Mouse (Mus musculus) right cerebral cortex, adult 2 months (tissue): ENCODE data around the gene Dlg4.
"Not testable (repeated sequence)": the region's sequence is repeated elsewhere in the genome, so short reads cannot be mapped to it uniquely, and the experiment has no call there.

Experiments
- DNase-seq, 2 experiments: peaks; one replicate each; pipeline ENCODE4 v3.0.0; 2021 to 2022; ENCODE audit warnings: low spot score in 2 of 2

Dlg4 gene

GRCm38 (mm10) chr11:70049366-70049765 is 32.6 kb downstream of the Dlg4 start:
- no peak for DNase-seq

- DNase-seq = peak in 1 of 2 experiments; percentile 49
These were observed 33.1 kb downstream of the Dlg4 start for GRCm38 (mm10) chr11:70049816-70050215.

DNA sequence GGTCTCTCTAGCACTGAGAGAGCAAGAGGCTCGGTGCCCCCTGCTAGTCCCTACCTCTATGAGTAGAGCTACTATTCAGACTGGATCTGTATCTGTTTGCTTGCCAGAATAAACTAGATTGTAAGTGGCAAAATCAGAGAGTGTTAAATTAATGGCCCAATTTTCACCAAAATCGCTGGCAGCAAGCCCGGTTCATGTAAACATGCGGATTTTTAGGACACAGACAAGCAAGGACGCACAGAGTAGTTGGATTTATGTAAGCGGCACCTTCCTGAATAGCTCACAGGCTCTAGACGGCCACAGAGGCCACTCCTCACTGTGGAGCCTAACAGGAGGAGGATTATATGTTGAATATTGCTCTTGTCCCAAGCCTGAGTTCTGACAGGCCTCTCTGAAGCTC is 36.4 kb downstream of the Dlg4 start:
- no peak for DNase-seq

- DNase-seq = no peak
These were observed 37.3 kb downstream of the Dlg4 start, which contains the start of gene Asgr1 for GRCm38 (mm10) chr11:70053898-70054570. Asgr1 (plus strand) TSS chr11:70054085.

DNA sequence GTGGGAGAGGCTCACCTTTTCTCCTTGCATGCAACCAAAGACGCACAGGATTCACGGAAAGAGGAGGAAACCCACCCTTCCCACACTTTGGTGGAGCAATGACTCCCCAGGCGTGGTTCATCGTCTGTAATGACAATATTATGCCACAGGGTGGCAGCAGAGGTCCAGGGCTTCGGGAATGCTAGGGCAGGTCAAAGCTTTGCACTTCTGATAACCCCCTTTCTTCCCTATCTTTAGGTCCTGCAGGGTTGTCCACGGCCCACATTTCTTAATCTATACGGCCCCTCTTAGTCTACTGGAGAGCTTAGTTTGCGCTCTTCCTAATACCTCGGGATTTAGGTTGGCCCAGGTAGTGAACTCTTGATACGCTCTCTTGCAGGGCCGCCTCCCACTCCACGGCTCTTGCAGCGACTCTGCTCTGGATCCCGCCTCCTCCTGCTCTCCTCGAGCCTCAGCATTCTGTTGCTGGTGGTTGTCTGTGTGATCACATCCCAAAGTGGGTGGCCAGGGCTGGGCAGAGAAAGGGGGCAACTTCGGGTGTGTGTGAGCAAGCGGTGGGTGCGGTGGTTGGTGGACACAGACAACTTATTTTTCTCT is 39.0 kb downstream of the Dlg4 start:
- peak; percentile 59 to 81 for DNase-seq

GRCm38 (mm10) chr11:70057805-70058204 is 41.1 kb downstream of the Dlg4 start:
- no peak for DNase-seq

- DNase-seq = no peak
These were observed 43.2 kb downstream of the Dlg4 start for GRCm38 (mm10) chr11:70059930-70060329.

DNA sequence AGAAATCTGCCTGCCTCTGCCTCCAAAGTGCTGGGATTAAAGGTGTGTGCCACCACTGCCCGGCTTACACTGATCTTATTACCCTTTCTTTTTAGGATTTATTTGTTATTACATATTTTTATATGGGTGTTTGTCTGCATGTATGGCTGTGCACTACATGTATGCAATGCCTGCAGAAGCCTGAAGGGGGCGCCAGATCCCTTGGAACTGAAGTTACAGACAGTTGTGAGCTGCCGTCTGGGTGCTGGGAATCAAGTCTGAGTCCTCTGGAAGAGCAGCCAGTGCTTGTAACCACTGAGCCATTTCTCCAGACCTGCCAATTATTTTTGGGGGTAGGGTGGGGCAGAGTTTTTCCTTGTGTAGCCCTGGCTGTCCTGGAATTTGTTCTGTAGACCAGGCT is 46.3 kb downstream of the Dlg4 start:
- no peak for DNase-seq

DNA sequence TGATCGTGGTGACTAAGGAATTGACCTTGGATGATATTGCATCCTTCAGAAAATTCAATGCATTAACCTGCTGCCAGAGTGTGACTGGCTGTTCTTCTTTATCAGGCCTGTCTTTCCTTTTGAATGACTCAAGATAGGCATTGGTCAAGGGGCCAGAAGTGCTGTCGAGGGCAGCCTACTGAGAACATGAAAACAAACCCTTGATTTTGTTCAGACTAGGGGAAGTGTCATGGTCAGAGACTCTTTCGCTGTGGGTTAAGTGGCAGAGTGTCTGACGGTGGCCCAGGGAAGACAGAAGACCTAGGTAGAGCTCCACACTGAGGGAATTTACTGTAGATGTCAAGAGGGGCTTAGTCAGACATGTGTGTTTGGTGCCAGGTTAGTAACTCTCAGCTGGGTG is 50.0 kb downstream of the Dlg4 start:
- no peak for DNase-seq

GRCm38 (mm10) chr11:70068245-70068644 is 51.5 kb downstream of the Dlg4 start:
- no peak for DNase-seq

GRCm38 (mm10) chr11:70070057-70070456 is 53.3 kb downstream of the Dlg4 start:
- no peak for DNase-seq

GRCm38 (mm10) chr11:70070603-70071002 is 53.9 kb downstream of the Dlg4 start:
- not testable (repeated sequence) for DNase-seq

- DNase-seq = peak; percentile 85 to 87
These were observed 57.8 kb downstream of the Dlg4 start for GRCm38 (mm10) chr11:70074379-70075071.

DNA sequence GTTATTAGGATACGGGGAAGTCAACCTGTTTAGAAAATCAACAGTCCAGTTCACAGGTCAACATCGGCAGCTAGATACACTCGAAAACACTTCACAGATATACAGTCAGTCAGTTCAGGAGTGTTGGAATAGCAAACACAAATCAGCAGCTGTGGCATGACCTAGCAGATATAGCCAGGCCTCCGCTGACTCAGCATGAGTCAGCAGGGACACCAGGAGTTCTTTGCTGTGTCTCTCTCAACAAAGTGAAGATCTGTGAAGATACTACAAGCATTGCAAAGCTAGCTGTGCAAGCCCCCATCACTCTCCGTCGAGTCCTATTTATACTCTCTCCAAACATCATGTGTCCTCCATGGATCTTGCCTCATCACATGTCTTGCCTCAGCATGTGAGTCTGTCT is 58.8 kb downstream of the Dlg4 start:
- no peak for DNase-seq

DNA sequence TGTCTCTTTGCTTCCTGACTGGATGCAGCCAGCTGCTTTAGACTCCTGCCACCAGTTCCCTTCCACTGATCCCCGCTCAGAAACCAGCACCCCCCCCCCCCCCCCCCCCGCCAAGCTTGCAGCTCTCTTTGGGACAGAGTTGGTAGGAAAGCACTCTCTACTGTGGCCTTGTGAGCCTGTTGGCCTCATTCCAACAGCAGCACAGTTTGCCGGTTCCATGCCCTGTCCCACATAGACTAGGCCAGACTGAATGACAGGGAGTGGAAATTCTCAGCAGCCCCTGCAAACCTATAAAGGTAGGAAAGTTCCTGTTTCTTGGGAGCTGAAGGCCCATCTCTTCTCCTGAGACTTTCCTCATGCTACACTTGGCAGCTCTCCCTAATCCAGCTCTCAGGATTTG is 60.7 kb downstream of the Dlg4 start:
- no peak for DNase-seq

- DNase-seq = no peak
These were observed 62.4 kb downstream of the Dlg4 start for GRCm38 (mm10) chr11:70079175-70079574.

DNA sequence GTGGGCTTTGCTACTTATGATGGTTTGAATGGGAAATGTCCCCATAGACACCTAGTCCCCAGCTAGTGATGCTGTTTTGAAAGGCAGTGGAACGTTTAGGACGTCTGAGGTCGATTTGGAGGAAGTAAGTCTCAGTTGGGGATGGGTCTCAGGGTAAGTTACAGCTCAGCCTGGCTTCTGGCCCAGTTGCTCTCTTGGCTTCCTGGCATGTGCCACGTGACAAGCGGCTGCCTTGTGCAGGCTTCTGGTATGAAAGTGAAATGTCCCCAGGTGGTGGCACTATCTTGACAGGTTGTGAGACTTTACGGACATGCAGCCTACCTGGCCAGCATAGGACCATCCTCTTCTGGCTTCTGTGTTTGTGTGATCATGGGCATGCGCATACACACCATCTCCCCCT is 63.2 kb downstream of the Dlg4 start:
- no peak for DNase-seq

DNA sequence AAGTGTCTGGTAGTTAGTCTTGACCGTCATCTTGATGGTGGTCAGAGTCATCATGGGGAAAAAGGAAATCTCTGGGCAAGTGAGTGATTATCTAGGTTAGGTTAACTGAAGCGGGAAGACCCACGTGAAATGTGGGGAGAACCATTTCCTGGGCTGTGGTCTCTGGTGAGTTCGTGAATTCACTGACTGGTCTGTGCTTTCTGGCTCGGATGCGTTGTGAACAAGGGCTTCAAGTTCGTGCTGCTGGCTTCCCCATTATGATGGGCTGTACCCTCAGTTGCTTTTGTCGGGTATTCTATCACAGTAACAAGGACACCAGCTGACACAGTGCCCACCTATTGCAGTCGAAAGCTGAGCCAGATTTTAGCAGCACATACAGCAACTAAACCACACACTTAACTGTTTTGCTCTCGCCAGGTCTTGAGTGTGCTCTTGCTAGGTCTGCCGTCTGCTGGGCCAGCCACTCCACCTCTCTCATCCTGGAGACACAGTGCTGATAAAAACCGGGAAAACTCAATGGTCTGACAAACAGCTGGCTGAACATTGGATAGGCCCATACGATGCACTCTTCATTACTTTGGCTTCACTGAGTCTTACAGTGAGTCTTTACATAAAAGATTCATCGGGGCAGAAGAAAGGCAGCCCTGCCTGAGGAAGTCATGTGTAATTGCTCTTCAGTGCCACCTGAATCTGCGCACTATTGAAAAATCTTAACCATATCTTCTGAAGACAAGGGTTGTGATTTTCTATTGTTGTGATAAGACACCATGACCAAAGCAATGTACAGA is 64.3 kb downstream of the Dlg4 start:
- DNase-seq = no peak

- DNase-seq = no peak
These were observed 67.8 kb downstream of the Dlg4 start for GRCm38 (mm10) chr11:70084563-70084962.

DNA sequence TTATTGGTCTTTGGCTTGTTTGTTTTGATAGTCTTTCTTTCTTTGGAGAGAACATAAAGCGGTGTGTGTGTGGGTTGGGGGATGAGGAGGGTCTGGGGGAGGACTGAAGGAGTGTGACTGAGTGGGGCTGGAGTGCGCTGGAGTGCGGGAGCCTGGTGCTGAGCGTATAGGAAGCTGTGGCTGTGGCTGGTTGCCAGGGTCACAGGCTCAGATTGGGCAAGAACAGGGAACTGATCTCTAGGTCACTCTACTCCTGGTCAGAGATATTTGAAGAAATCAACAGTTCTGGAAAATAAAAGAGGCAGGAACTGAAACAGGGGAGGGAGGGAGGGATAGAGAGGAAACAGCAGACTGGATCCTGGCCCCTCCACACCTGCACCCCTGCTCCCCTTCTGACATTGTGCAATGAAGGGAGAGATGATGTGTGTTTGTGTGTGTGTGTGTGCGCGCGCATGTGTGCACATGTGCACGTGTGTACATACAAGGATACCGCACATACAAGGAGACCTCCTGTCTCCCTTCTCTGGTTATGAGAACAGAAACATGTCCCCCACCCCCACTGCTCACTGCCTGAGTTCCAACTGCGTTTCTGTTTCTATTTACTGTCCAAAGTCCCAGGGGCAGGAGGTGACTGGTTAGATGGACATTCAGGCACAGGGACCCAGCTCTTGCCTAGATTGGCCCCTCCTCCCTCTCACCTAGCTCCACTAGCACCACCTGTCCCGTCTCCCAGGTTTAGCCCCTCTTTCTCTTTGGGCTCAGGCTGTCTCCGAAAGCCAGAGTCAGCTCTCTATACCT is 75.4 kb downstream of the Dlg4 start, which contains the start of gene Asgr2:
Gene Asgr2 (plus strand): TSS at position 659 of the 798 bp plus-strand sequence.
- no peak for DNase-seq
